ENCODE assay signal across 8 mouse cellular contexts in the genomic region with DNA sequence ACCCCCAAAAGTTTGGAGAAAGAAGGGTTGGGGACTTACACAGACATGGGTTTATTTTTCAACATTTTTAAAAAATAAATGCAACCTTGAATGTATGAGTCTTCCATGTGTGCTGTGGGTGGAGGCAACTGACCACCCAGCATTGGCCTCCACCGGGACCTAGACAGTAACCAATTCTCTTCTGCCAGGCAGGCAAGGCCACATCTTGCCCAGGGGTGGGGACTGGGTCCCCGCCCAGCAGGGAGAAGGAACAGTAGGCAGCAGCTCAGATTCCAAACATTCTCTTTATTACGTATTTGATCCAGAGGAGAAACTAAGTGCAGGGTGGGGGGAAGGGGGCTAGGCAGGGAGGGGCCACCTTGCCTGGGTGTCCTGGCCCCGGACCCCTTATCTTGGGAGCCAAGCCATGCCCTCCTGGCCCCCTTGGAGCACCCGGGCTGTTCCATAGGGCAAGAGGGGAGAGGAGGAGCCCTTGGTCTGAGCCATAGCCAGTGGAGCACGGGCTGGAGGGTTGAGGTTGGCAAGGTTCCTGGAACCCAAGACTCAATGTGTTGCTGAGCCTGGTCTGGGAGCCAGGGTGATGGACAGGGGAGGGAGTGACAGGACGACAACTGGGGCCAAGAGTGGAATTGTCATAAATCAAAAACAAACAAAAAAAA. TPM values are rescaled to one million over a fixed set of nuclear protein-coding genes. Genes with fewer than 3 reads are reported as not detected.
A peak's percentile ranks its signal among the peaks of the same experiment; 100 is the strongest.
DNase-seq lines count a peak whose midpoint lies in the region; ATAC-seq lines count a peak whose summit lies in the region.

No protein-coding gene starts in this region.

- H3K4me2 ChIP-seq in forebrain, embryonic 13.5 days, result peak overlapping the region; percentile 27
- no peak overlapping the region for H3K4me2 ChIP-seq in midbrain, embryonic 15.5 days

- H3K27ac ChIP-seq in forebrain, embryonic 13.5 days, result peak overlapping the region; percentile 93
- peak overlapping the region; percentile 75 for H3K27ac ChIP-seq in midbrain, embryonic 15.5 days

- 50% methylated on average over 7 of the region's 7 CpGs for WGBS in forebrain, embryonic 13.5 days
- 53% methylated on average over 7 of the region's 7 CpGs for WGBS in midbrain, embryonic 15.5 days

- DNase-seq in kidney, postnatal 10 days, result peak; percentile 26
- DNase-seq in kidney, adult 11 months, result no peak
- peak; percentile 68 for DNase-seq in brain, adult 2 months (ENCODE audit: low read depth, low spot score)
- no peak for DNase-seq in embryo, embryonic 10.5 days (ENCODE audit: low spot score)
- DNase-seq in frontal cortex, postnatal 10 days (ENCODE audit: low spot score in 2 of 2), result no peak
- no peak for DNase-seq in frontal cortex, postnatal 14 days (ENCODE audit: low spot score in 2 of 2)

- peak overlapping the region; percentile 10; the same call in 1 of the 2 replicates for H3K4me3 ChIP-seq in forebrain, embryonic 13.5 days
- H3K4me3 ChIP-seq in midbrain, embryonic 15.5 days, result no peak overlapping the region

- H3K27me3 ChIP-seq in forebrain, embryonic 13.5 days, result no peaks in the 10 kb centered on the region
- no peaks in the 10 kb centered on the region for H3K27me3 ChIP-seq in midbrain, embryonic 15.5 days (replicated peaks)

- no peak for ATAC-seq in forebrain, embryonic 13.5 days
- ATAC-seq in midbrain, embryonic 15.5 days (replicated peaks), result 0 out of 2 replicates have a peak, but pooled peaks have one; percentile 7

- no peaks in the 10 kb centered on the region for H3K9me3 ChIP-seq in forebrain, embryonic 13.5 days (replicated peaks)
- no peaks in the 10 kb centered on the region for H3K9me3 ChIP-seq in midbrain, embryonic 15.5 days

- peak overlapping the region; percentile 47 for H3K9ac ChIP-seq in forebrain, embryonic 13.5 days
- no peak overlapping the region for H3K9ac ChIP-seq in midbrain, embryonic 15.5 days

- H3K4me1 ChIP-seq in forebrain, embryonic 13.5 days, result peaks cover 75% of the 10 kb centered on the region
- H3K4me1 ChIP-seq in midbrain, embryonic 15.5 days, result peaks cover 61% of the 10 kb centered on the region

- peaks cover 96% of the 10 kb centered on the region for H3K36me3 ChIP-seq in forebrain, embryonic 13.5 days (ENCODE audit: poor library complexity, severe bottlenecking)
- peaks cover 26% of the 10 kb centered on the region for H3K36me3 ChIP-seq in midbrain, embryonic 15.5 days (replicated peaks)

RNA-seq across cellular contexts. Expression of gene Rcor2, which starts 8.1 kb away (rescaled TPM):
- 58.1 and 60.6 TPM in 2 replicates for polyA plus RNA-seq in forebrain, embryonic 13.5 days (2015; fragmentation: Nextera tagmentation; extraction: Ambion mirVana)
- polyA plus RNA-seq in midbrain, embryonic 15.5 days (2015; fragmentation: Nextera tagmentation; extraction: Ambion mirVana), result 25.3 and 30.4 TPM in 2 replicates

RNA-seq across cellular contexts. Expression of gene Naa40, which starts 34.3 kb away (rescaled TPM):
- polyA plus RNA-seq in forebrain, embryonic 13.5 days (2015; fragmentation: Nextera tagmentation; extraction: Ambion mirVana), result 71.1 and 80.5 TPM in 2 replicates
- 70.1 and 75.1 TPM in 2 replicates for polyA plus RNA-seq in midbrain, embryonic 15.5 days (2015; fragmentation: Nextera tagmentation; extraction: Ambion mirVana)

RNA-seq across cellular contexts. Expression of gene Cox8a, which starts 57.8 kb away (rescaled TPM):
- polyA plus RNA-seq in forebrain, embryonic 13.5 days (2015; fragmentation: Nextera tagmentation; extraction: Ambion mirVana), result 673 and 749 TPM in 2 replicates
- 837 and 848 TPM in 2 replicates for polyA plus RNA-seq in midbrain, embryonic 15.5 days (2015; fragmentation: Nextera tagmentation; extraction: Ambion mirVana)

Comparison
In these comparisons a context has a peak if more than half of its experiments do, and no peak if none do; other contexts are left out.
1. DNase-seq: peak in kidney, postnatal 10 days (single experiment) and brain, adult 2 months (single experiment); none in kidney, adult 11 months (single experiment), embryo, embryonic 10.5 days (single experiment), frontal cortex, postnatal 10 days (0 of 2) and frontal cortex, postnatal 14 days (0 of 2).